9 mouse cellular contexts compared by ENCODE assay signal in the genomic region with DNA sequence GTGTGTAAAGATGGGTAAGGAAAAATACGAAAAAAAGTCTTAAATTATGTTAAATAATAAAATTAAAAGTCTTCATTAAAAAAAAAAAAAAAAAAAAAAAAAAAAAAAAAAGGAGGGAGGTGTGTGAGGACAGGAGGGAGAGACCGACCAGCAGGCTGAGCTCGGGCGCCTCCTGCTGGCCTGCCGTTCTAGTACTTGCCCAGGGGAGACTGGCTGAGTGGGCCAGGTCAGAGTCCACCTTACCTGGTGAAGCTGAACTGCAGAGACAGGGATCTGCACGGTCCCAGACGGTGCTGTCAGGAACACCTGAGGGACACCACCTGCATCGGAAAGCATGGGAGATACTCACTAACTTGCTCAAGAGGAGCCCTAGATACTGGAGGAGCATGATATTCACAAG. TPM values are rescaled to one million over a fixed set of nuclear protein-coding genes. Genes with fewer than 3 reads are reported as not detected.
DNase-seq lines count a peak whose midpoint lies in the region; ATAC-seq and TF ChIP-seq lines count a peak whose summit lies in the region.
"Had no signal": no experiment of that assay in that cellular context is flagged by ENCODE, and none has a peak within 500 bp of the region (broad histone marks: within the 10 kb centered on the region; RNA-seq: fewer than 3 reads in every experiment).

No protein-coding gene starts in this region.

- 30% methylated on average over 8 of the region's 8 CpGs for WGBS in intestine, embryonic 14.5 days
- 29% methylated on average over 8 of the region's 8 CpGs for WGBS in intestine, embryonic 15.5 days
- 25% methylated on average over 8 of the region's 8 CpGs for WGBS in limb, embryonic 11.5 days
- 35% methylated on average over 8 of the region's 8 CpGs for WGBS in heart, embryonic 10.5 days

- peak; percentile 82 for DNase-seq in intestine, embryonic 14.5 days (ENCODE audit: low spot score)
- DNase-seq in 416B (ENCODE audit: low read depth) = peak; percentile 35
- DNase-seq in CH12.LX (ENCODE audit: extremely low read depth) = peak; percentile 33
- DNase-seq in limb, embryonic 11.5 days (ENCODE audit: low spot score) = peak; percentile 84
- DNase-seq in retina, postnatal 1 day = peak; percentile 58
- DNase-seq in heart, embryonic 10.5 days (ENCODE audit: low spot score) = no peak

- ATAC-seq in intestine, embryonic 14.5 days (replicated peaks; ENCODE audit: low FRiP score, low TSS enrichment, low read depth) = no peak
- no peak for ATAC-seq in intestine, embryonic 15.5 days
- no peak for ATAC-seq in limb, embryonic 11.5 days (ENCODE audit: insufficient number of reproducible peaks, low FRiP score, low TSS enrichment, low read depth)

- TF ChIP-seq EP300 in CH12.LX (IDR thresholded peaks at IDR 0.05; ENCODE audit: low read length) = no peak

- H3K27ac ChIP-seq in intestine, embryonic 14.5 days (ENCODE audit: low read depth) = no peak overlapping the region
- no peak overlapping the region for H3K27ac ChIP-seq in intestine, embryonic 15.5 days
- H3K27ac ChIP-seq in CH12.LX (ENCODE audit: insufficient read depth, low read depth) = no peak overlapping the region
- no peak overlapping the region for H3K27ac ChIP-seq in cortical plate, adult 2 months (ENCODE audit: insufficient read depth, low read length)
- no peak overlapping the region for H3K27ac ChIP-seq in limb, embryonic 11.5 days (replicated peaks; ENCODE audit: low read depth, low read length)
- no peak overlapping the region for H3K27ac ChIP-seq in heart, embryonic 10.5 days

- dilution Hi-C loops in CH12.LX (cut with MboI; ENCODE audit: extremely low pct_ligation_motif_present, extremely low pct_unique_long_range_greater_than_20kb, low sequenced_read_pairs) = no loop called here

- H3K9ac ChIP-seq in intestine, embryonic 14.5 days (ENCODE audit: low read length) = no peak overlapping the region
- no peak overlapping the region for H3K9ac ChIP-seq in intestine, embryonic 15.5 days
- no peak overlapping the region for H3K9ac ChIP-seq in CH12.LX (ENCODE audit: insufficient read depth, low read depth)
- H3K9ac ChIP-seq in limb, embryonic 11.5 days (ENCODE audit: low read length) = no peak overlapping the region

- in situ Hi-C loops in CH12.LX (cut with MboI; ENCODE audit: low pct_ligation_motif_present, low pct_unique_long_range_greater_than_20kb, low sequenced_read_pairs) = no loop called here

- no peak overlapping the region for H3K4me3 ChIP-seq in intestine, embryonic 14.5 days (ENCODE audit: low read depth, low read length)
- no peak overlapping the region for H3K4me3 ChIP-seq in intestine, embryonic 15.5 days (replicated peaks)
- H3K4me3 ChIP-seq in CH12.LX (replicated peaks in 1 of 3; ENCODE audit: low read depth in 2 of 3, low read length in 2 of 3, poor library complexity in 1 of 3) = no peak overlapping the region
- H3K4me3 ChIP-seq in cortical plate, adult 2 months (ENCODE audit: insufficient read depth, low read length) = no peak overlapping the region
- H3K4me3 ChIP-seq in limb, embryonic 11.5 days (ENCODE audit: low read depth, low read length) = no peak overlapping the region; the same call in 1 of the 2 replicates
- no peak overlapping the region for H3K4me3 ChIP-seq in heart, embryonic 10.5 days
- H3K4me3 ChIP-seq: erythroblast, embryonic 14.5 days had no signal

- peaks cover 35% of the 10 kb centered on the region for H3K4me1 ChIP-seq in intestine, embryonic 14.5 days (replicated peaks; ENCODE audit: control insufficient read depth, insufficient read depth, low read length)
- peaks cover 33% of the 10 kb centered on the region for H3K4me1 ChIP-seq in intestine, embryonic 15.5 days (replicated peaks)
- H3K4me1 ChIP-seq in CH12.LX (ENCODE audit: control insufficient read depth in 1 of 2, insufficient read depth in 2 of 2) = peaks cover 18 to 28% of the 10 kb centered on the region in 2 experiments
- H3K4me1 ChIP-seq in cortical plate, adult 2 months (ENCODE audit: control insufficient read depth, insufficient read depth, low read length) = peaks cover 3% of the 10 kb centered on the region; the same call in 1 of the 2 replicates
- peaks cover 39% of the 10 kb centered on the region for H3K4me1 ChIP-seq in limb, embryonic 11.5 days (ENCODE audit: control insufficient read depth, insufficient read depth, low read length)
- peaks cover 65% of the 10 kb centered on the region for H3K4me1 ChIP-seq in heart, embryonic 10.5 days

- peak in 1 of 2 experiments; percentile 66; a peak in 2 of 4 replicates for TF ChIP-seq CTCF in CH12.LX (conservative IDR thresholded peaks at IDR 0.05 in 1 of 2, IDR thresholded peaks at IDR 0.05 in 1 of 2; ENCODE audit: low read depth in 2 of 2, low read length in 2 of 2)
- peak; percentile 39 for TF ChIP-seq CTCF in cortical plate, adult 2 months (IDR thresholded peaks at IDR 0.05; ENCODE audit: extremely low read depth, insufficient read depth, low read length)

- TF ChIP-seq RAD21 in CH12.LX (IDR thresholded peaks at IDR 0.05; ENCODE audit: low read depth, low read length) = peak; percentile 39

- no peaks in the 10 kb centered on the region for H3K27me3 ChIP-seq in intestine, embryonic 14.5 days (replicated peaks; ENCODE audit: control insufficient read depth, insufficient read depth, low read length)
- H3K27me3 ChIP-seq in intestine, embryonic 15.5 days (replicated peaks) = no peaks in the 10 kb centered on the region
- no peaks in the 10 kb centered on the region for H3K27me3 ChIP-seq in CH12.LX (replicated peaks)
- H3K27me3 ChIP-seq in limb, embryonic 11.5 days (ENCODE audit: control insufficient read depth, insufficient read depth, low read length) = no peaks in the 10 kb centered on the region
- H3K27me3 ChIP-seq in heart, embryonic 10.5 days (ENCODE audit: insufficient read depth, poor library complexity, severe bottlenecking) = peaks cover 18% of the 10 kb centered on the region; the same call in 1 of the 2 replicates

- no peak for TF ChIP-seq POLR2A in CH12.LX (IDR thresholded peaks at IDR 0.05; ENCODE audit: low read depth, low read length)
- no peak for TF ChIP-seq POLR2A in cortical plate, adult 2 months (IDR thresholded peaks at IDR 0.05; ENCODE audit: extremely low read depth, insufficient read depth, low read length)

- peaks cover 52% of the 10 kb centered on the region for H3K36me3 ChIP-seq in intestine, embryonic 14.5 days (ENCODE audit: control insufficient read depth, insufficient read depth, low read length)
- peaks cover 29% of the 10 kb centered on the region for H3K36me3 ChIP-seq in intestine, embryonic 15.5 days
- H3K36me3 ChIP-seq in CH12.LX (replicated peaks in 1 of 2; ENCODE audit: control insufficient read depth in 1 of 2, insufficient read depth in 1 of 2, low read length in 1 of 2) = peaks cover 33 to 73% of the 10 kb centered on the region in 2 experiments
- peaks cover 21% of the 10 kb centered on the region for H3K36me3 ChIP-seq in limb, embryonic 11.5 days (ENCODE audit: control insufficient read depth, insufficient read depth, low read length)
- peaks cover 50% of the 10 kb centered on the region for H3K36me3 ChIP-seq in heart, embryonic 10.5 days

- H3K79me2 ChIP-seq in CH12.LX (replicated peaks; ENCODE audit: control insufficient read depth, extremely low read depth, insufficient read depth, poor library complexity, severe bottlenecking) = peaks cover 8% of the 10 kb centered on the region

- H3K4me2 ChIP-seq in intestine, embryonic 14.5 days (ENCODE audit: low read length) = no peak overlapping the region
- H3K4me2 ChIP-seq in intestine, embryonic 15.5 days (replicated peaks) = no peak overlapping the region
- no peak overlapping the region for H3K4me2 ChIP-seq in CH12.LX (ENCODE audit: insufficient read depth, low read depth, poor library complexity, severe bottlenecking)
- H3K4me2 ChIP-seq in limb, embryonic 11.5 days (ENCODE audit: low read depth, severe bottlenecking) = no peak overlapping the region

- no peaks in the 10 kb centered on the region for H3K9me3 ChIP-seq in intestine, embryonic 14.5 days (ENCODE audit: control insufficient read depth, low read length)
- H3K9me3 ChIP-seq in intestine, embryonic 15.5 days = no peaks in the 10 kb centered on the region
- no peaks in the 10 kb centered on the region for H3K9me3 ChIP-seq in CH12.LX (replicated peaks; ENCODE audit: low read length)
- H3K9me3 ChIP-seq in limb, embryonic 11.5 days (ENCODE audit: control insufficient read depth, low read length) = no peaks in the 10 kb centered on the region
- no peaks in the 10 kb centered on the region for H3K9me3 ChIP-seq in heart, embryonic 10.5 days

RNA-seq across cellular contexts. Expression of gene Cul9, which starts 3.0 kb away (rescaled TPM):
- 3.8 and 3.9 TPM in 2 replicates for polyA plus RNA-seq in intestine, embryonic 14.5 days (2014; fragmentation: Nextera tagmentation; extraction: Ambion mirVana)
- polyA plus RNA-seq in intestine, embryonic 15.5 days (2015; fragmentation: Nextera tagmentation; extraction: Ambion mirVana) = 2.8 and 3.4 TPM in 2 replicates
- total RNA-seq in CH12.LX (2012; rRNA removed) (0.08 TPM in 2 replicates), CH12.LX (2014; rRNA removed) (0.05 TPM in 1 of 2 replicates, not detected in the other)
- 0.27 and 0.65 TPM in 2 replicates for polyA plus RNA-seq in CH12.LX (2012; ENCODE audit: insufficient read length, low read depth)
- 60.0 and 70.5 TPM in 2 replicates for polyA plus RNA-seq in cortical plate, adult 2 months (2012; rRNA removed)
- polyA plus RNA-seq in limb, embryonic 11.5 days (2014; fragmentation: Nextera tagmentation; extraction: Ambion mirVana) = 3.8 and 3.9 TPM in 2 replicates
- 4.8 and 5.3 TPM in 2 replicates for polyA plus RNA-seq in heart, embryonic 10.5 days (2016; fragmentation: Nextera tagmentation; extraction: Ambion mirVana)

RNA-seq across cellular contexts. Expression of gene Srf, which starts 6.8 kb away (rescaled TPM):
- 11.9 and 12.4 TPM in 2 replicates for polyA plus RNA-seq in intestine, embryonic 14.5 days (2014; fragmentation: Nextera tagmentation; extraction: Ambion mirVana)
- polyA plus RNA-seq in intestine, embryonic 15.5 days (2015; fragmentation: Nextera tagmentation; extraction: Ambion mirVana) = 7.6 and 8.9 TPM in 2 replicates
- 38.2 and 48.1 TPM in 2 replicates for total RNA-seq in CH12.LX (2012; rRNA removed)
- 40.8 and 54.5 TPM in 2 replicates for total RNA-seq in CH12.LX (2014; rRNA removed)
- 60.1 and 81.6 TPM in 2 replicates for polyA plus RNA-seq in CH12.LX (2012; ENCODE audit: insufficient read length, low read depth)
- 89.1 and 90.0 TPM in 2 replicates for polyA plus RNA-seq in cortical plate, adult 2 months (2012; rRNA removed)
- 8.3 and 9.8 TPM in 2 replicates for polyA plus RNA-seq in limb, embryonic 11.5 days (2014; fragmentation: Nextera tagmentation; extraction: Ambion mirVana)
- polyA plus RNA-seq in heart, embryonic 10.5 days (2016; fragmentation: Nextera tagmentation; extraction: Ambion mirVana) = 10.9 and 15.7 TPM in 2 replicates

RNA-seq across cellular contexts. Expression of gene Dnph1, which starts 52.7 kb away (rescaled TPM):
- 58.4 and 64.4 TPM in 2 replicates for polyA plus RNA-seq in intestine, embryonic 14.5 days (2014; fragmentation: Nextera tagmentation; extraction: Ambion mirVana)
- 48.7 and 48.9 TPM in 2 replicates for polyA plus RNA-seq in intestine, embryonic 15.5 days (2015; fragmentation: Nextera tagmentation; extraction: Ambion mirVana)
- total RNA-seq in CH12.LX (2012; rRNA removed) (18.5 and 19.9 TPM in 2 replicates), CH12.LX (2014; rRNA removed) (27.3 and 30.2 TPM in 2 replicates)
- 27.2 and 28.4 TPM in 2 replicates for polyA plus RNA-seq in CH12.LX (2012; ENCODE audit: insufficient read length, low read depth)
- polyA plus RNA-seq in cortical plate, adult 2 months (2012; rRNA removed) = 5.9 and 6.5 TPM in 2 replicates
- polyA plus RNA-seq in limb, embryonic 11.5 days (2014; fragmentation: Nextera tagmentation; extraction: Ambion mirVana) = 59.7 and 62.3 TPM in 2 replicates
- 36.5 and 52.8 TPM in 2 replicates for polyA plus RNA-seq in heart, embryonic 10.5 days (2016; fragmentation: Nextera tagmentation; extraction: Ambion mirVana)
